Mouse (Mus musculus): ENCODE measurements around the gene Nlgn1. TPM values are rescaled to one million over a fixed set of nuclear protein-coding genes. Genes with fewer than 3 reads are reported as not detected.

The Nlgn1 gene
- polyA plus RNA-seq, 1 experiment from 2014 or later, result 5.8 TPM

GRCm38 (mm10) chr3:25443657-25444056 lies 888.6 kb downstream of the Nlgn1 start:
- H3K4me3 ChIP-seq (ENCODE audit: low read depth, low read length), result no peak overlapping the region
- no peak overlapping the region for H3K9ac ChIP-seq (ENCODE audit: low read depth, low read length)
- no peak overlapping the region for H3K27ac ChIP-seq (ENCODE audit: low read depth, low read length)
- H3K27me3 ChIP-seq (ENCODE audit: control insufficient read depth, insufficient read depth, low read length), result no peaks in the 10 kb centered on the region
- no peak overlapping the region for H3K4me2 ChIP-seq (replicated peaks; ENCODE audit: low read depth, low read length)
- H3K4me1 ChIP-seq (replicated peaks; ENCODE audit: control insufficient read depth, insufficient read depth, low read length), result no peaks in the 10 kb centered on the region
- DNase-seq (ENCODE audit: low spot score) (no peak), ATAC-seq (ENCODE audit: low FRiP score) (no peak)
- H3K36me3 ChIP-seq (ENCODE audit: control insufficient read depth, insufficient read depth, low read length), result no peaks in the 10 kb centered on the region
- H3K9me3 ChIP-seq (ENCODE audit: control insufficient read depth, low read length), result no peaks in the 10 kb centered on the region
- WGBS, result 77% methylated on average over 3 of the region's 3 CpGs

- no peaks in the 10 kb centered on the region for H3K27me3 ChIP-seq (ENCODE audit: control insufficient read depth, insufficient read depth, low read length)
- H3K36me3 ChIP-seq (ENCODE audit: control insufficient read depth, insufficient read depth, low read length), result no peaks in the 10 kb centered on the region
- H3K4me3 ChIP-seq (ENCODE audit: low read depth, low read length), result no peak overlapping the region
- no peak overlapping the region for H3K9ac ChIP-seq (ENCODE audit: low read depth, low read length)
- no peaks in the 10 kb centered on the region for H3K4me1 ChIP-seq (replicated peaks; ENCODE audit: control insufficient read depth, insufficient read depth, low read length)
- no peak for ATAC-seq (ENCODE audit: low FRiP score)
- WGBS, result 88% methylated on average over 1 of the region's 1 CpGs
- DNase-seq (ENCODE audit: low spot score), result no peak
- no peak overlapping the region for H3K4me2 ChIP-seq (replicated peaks; ENCODE audit: low read depth, low read length)
- no peaks in the 10 kb centered on the region for H3K9me3 ChIP-seq (ENCODE audit: control insufficient read depth, low read length)
- H3K27ac ChIP-seq (ENCODE audit: low read depth, low read length), result no peak overlapping the region
Measured at GRCm38 (mm10) chr3:25442617-25443016, 889.6 kb downstream of the Nlgn1 start.

- no peaks in the 10 kb centered on the region for H3K9me3 ChIP-seq (ENCODE audit: control insufficient read depth, low read length)
- H3K4me1 ChIP-seq (replicated peaks; ENCODE audit: control insufficient read depth, insufficient read depth, low read length), result no peaks in the 10 kb centered on the region
- DNase-seq (ENCODE audit: low spot score) (no peak), ATAC-seq (ENCODE audit: low FRiP score) (no peak)
- no peak overlapping the region for H3K4me3 ChIP-seq (ENCODE audit: low read depth, low read length)
- no peaks in the 10 kb centered on the region for H3K36me3 ChIP-seq (ENCODE audit: control insufficient read depth, insufficient read depth, low read length)
- no peak overlapping the region for H3K27ac ChIP-seq (ENCODE audit: low read depth, low read length)
- no peak overlapping the region for H3K9ac ChIP-seq (ENCODE audit: low read depth, low read length)
- no peak overlapping the region for H3K4me2 ChIP-seq (replicated peaks; ENCODE audit: low read depth, low read length)
- no peaks in the 10 kb centered on the region for H3K27me3 ChIP-seq (ENCODE audit: control insufficient read depth, insufficient read depth, low read length)
Measured at GRCm38 (mm10) chr3:25426931-25427330, 905.3 kb downstream of the Nlgn1 start.

- WGBS, result 95% methylated on average over 4 of the region's 4 CpGs
- no peak for ATAC-seq (ENCODE audit: low FRiP score)
- H3K4me3 ChIP-seq (ENCODE audit: low read depth, low read length), result no peak overlapping the region
- H3K27me3 ChIP-seq (ENCODE audit: control insufficient read depth, insufficient read depth, low read length), result no peaks in the 10 kb centered on the region
- no peak overlapping the region for H3K9ac ChIP-seq (ENCODE audit: low read depth, low read length)
- H3K36me3 ChIP-seq (ENCODE audit: control insufficient read depth, insufficient read depth, low read length), result no peaks in the 10 kb centered on the region
- no peaks in the 10 kb centered on the region for H3K4me1 ChIP-seq (replicated peaks; ENCODE audit: control insufficient read depth, insufficient read depth, low read length)
- DNase-seq (ENCODE audit: low spot score), result no peak
- H3K27ac ChIP-seq (ENCODE audit: low read depth, low read length), result no peak overlapping the region
- no peaks in the 10 kb centered on the region for H3K9me3 ChIP-seq (ENCODE audit: control insufficient read depth, low read length)
- H3K4me2 ChIP-seq (replicated peaks; ENCODE audit: low read depth, low read length), result no peak overlapping the region
Measured at GRCm38 (mm10) chr3:25412003-25412402, 920.3 kb downstream of the Nlgn1 start.

Data from hindbrain, embryonic 11.5 days (tissue).